Mouse (Mus musculus): ENCODE data around the gene Nucb1. TPM values are rescaled to one million over a fixed set of nuclear protein-coding genes. Genes with fewer than 3 reads are reported as not detected.

Gene Nucb1
- total RNA-seq, 2 experiments from 2014 or later: 59.1 to 199 TPM

GRCm38 (mm10) chr7:45443526-45444420, 66.4 kb downstream of the Nucb1 start:
- ATAC-seq (ENCODE audit: poor library complexity, severe bottlenecking): no peak

Other genes starting within 250 kb of the Nucb1 start
Only the 30 nearest of the 34 such genes appear.
- 3.2 and 4.7 TPM in 2 replicates for gene Trpm4, start 176.6 kb downstream of the Nucb1 start, total RNA-seq (2015)
- gene Trpm4, start 176.6 kb downstream of the Nucb1 start, total RNA-seq (2017): 4.8 and 5.4 TPM in 2 replicates
- not detected in 2 replicates for gene Hrc, start 175.1 kb downstream of the Nucb1 start, total RNA-seq (2015)
- 0.07 TPM in 1 of 2 replicates, not detected in the other for gene Hrc, start 175.1 kb downstream of the Nucb1 start, total RNA-seq (2017)
- gene Ppfia3, start 143.4 kb downstream of the Nucb1 start, total RNA-seq (2015): 0.50 TPM in 1 of 2 replicates, not detected in the other
- not detected in 2 replicates for gene Ppfia3, start 143.4 kb downstream of the Nucb1 start, total RNA-seq (2017)
- gene Lin7b, start 139.8 kb downstream of the Nucb1 start, total RNA-seq (2015): 0.71 TPM in 1 of 2 replicates, not detected in the other
- not detected in 2 replicates for gene Lin7b, start 139.8 kb downstream of the Nucb1 start, total RNA-seq (2017)
- 69.6 and 94.3 TPM in 2 replicates for gene Snrnp70, start 114.7 kb downstream of the Nucb1 start, total RNA-seq (2015)
- 261 and 320 TPM in 2 replicates for gene Snrnp70, start 114.7 kb downstream of the Nucb1 start, total RNA-seq (2017)
- not detected in 2 replicates for gene Kcna7, start 104.8 kb downstream of the Nucb1 start, total RNA-seq (2015)
- not detected in 2 replicates for gene Kcna7, start 104.8 kb downstream of the Nucb1 start, total RNA-seq (2017)
- not detected in 2 replicates for gene Ntf5, start 96.7 kb downstream of the Nucb1 start, total RNA-seq (2015)
- not detected in 2 replicates for gene Ntf5, start 96.7 kb downstream of the Nucb1 start, total RNA-seq (2017)
- not detected in 2 replicates for gene Lhb, start 89.6 kb downstream of the Nucb1 start, total RNA-seq (2015)
- not detected in 2 replicates for gene Lhb, start 89.6 kb downstream of the Nucb1 start, total RNA-seq (2017)
- 9.8 and 10.6 TPM in 2 replicates for gene Gys1, start 75.6 kb downstream of the Nucb1 start, total RNA-seq (2015)
- 7.2 and 8.8 TPM in 2 replicates for gene Gys1, start 75.6 kb downstream of the Nucb1 start, total RNA-seq (2017)
- 48.6 and 51.6 TPM in 2 replicates for gene Ruvbl2, start 72.3 kb downstream of the Nucb1 start, total RNA-seq (2015)
- 52.9 and 60.2 TPM in 2 replicates for gene Ruvbl2, start 72.3 kb downstream of the Nucb1 start, total RNA-seq (2017)
- 2,869 and 3,213 TPM in 2 replicates for gene Ftl1, start 50.5 kb downstream of the Nucb1 start, total RNA-seq (2015)
- 1,589 and 1,786 TPM in 2 replicates for gene Ftl1, start 50.5 kb downstream of the Nucb1 start, total RNA-seq (2017)
- 24.6 and 25.0 TPM in 2 replicates for gene Bax, start 43.5 kb downstream of the Nucb1 start, total RNA-seq (2015)
- gene Bax, start 43.5 kb downstream of the Nucb1 start, total RNA-seq (2017): 31.8 and 37.4 TPM in 2 replicates
- not detected in 2 replicates for gene Tulp2, start 28.5 kb downstream of the Nucb1 start, total RNA-seq (2015)
- gene Tulp2, start 28.5 kb downstream of the Nucb1 start, total RNA-seq (2017): not detected in 2 replicates
- not detected in 2 replicates for gene Gm45808, start 23.6 kb downstream of the Nucb1 start, total RNA-seq (2015)
- gene Gm45808, start 23.6 kb downstream of the Nucb1 start, total RNA-seq (2017): 0.61 TPM in 1 of 2 replicates, not detected in the other
- gene Dhdh, start 21.6 kb downstream of the Nucb1 start, total RNA-seq (2015): 15.5 and 18.3 TPM in 2 replicates
- 14.2 and 16.0 TPM in 2 replicates for gene Dhdh, start 21.6 kb downstream of the Nucb1 start, total RNA-seq (2017)
- gene Ppp1r15a, start 15.9 kb upstream of the Nucb1 start, total RNA-seq (2015): 29.2 and 39.1 TPM in 2 replicates
- 50.0 and 64.7 TPM in 2 replicates for gene Ppp1r15a, start 15.9 kb upstream of the Nucb1 start, total RNA-seq (2017)
- gene Plekha4, start 15.9 kb upstream of the Nucb1 start, total RNA-seq (2015): not detected in 2 replicates
- gene Plekha4, start 15.9 kb upstream of the Nucb1 start, total RNA-seq (2017): 0.24 TPM in 1 of 2 replicates, not detected in the other
- 0.25 TPM in 1 of 2 replicates, not detected in the other for gene Hsd17b14, start 44.5 kb upstream of the Nucb1 start, total RNA-seq (2015)
- not detected in 2 replicates for gene Hsd17b14, start 44.5 kb upstream of the Nucb1 start, total RNA-seq (2017)
- 24.6 and 26.6 TPM in 2 replicates for gene Bcat2, start 59.7 kb upstream of the Nucb1 start, total RNA-seq (2015)
- gene Bcat2, start 59.7 kb upstream of the Nucb1 start, total RNA-seq (2017): 16.7 and 24.1 TPM in 2 replicates
- not detected in 2 replicates for gene Fgf21, start 105.1 kb upstream of the Nucb1 start, total RNA-seq (2015)
- gene Fgf21, start 105.1 kb upstream of the Nucb1 start, total RNA-seq (2017): not detected in 2 replicates
- gene Fut1, start 106.9 kb upstream of the Nucb1 start, total RNA-seq (2015): not detected in 2 replicates
- not detected in 2 replicates for gene Fut1, start 106.9 kb upstream of the Nucb1 start, total RNA-seq (2017)
- gene Izumo1, start 111.4 kb upstream of the Nucb1 start, total RNA-seq (2015): not detected in 2 replicates
- gene Izumo1, start 111.4 kb upstream of the Nucb1 start, total RNA-seq (2017): 0.22 TPM in 1 of 2 replicates, not detected in the other
- gene Rasip1, start 117.1 kb upstream of the Nucb1 start, total RNA-seq (2015): 0.20 TPM in 1 of 2 replicates, not detected in the other
- 0.29 TPM in 1 of 2 replicates, not detected in the other for gene Rasip1, start 117.1 kb upstream of the Nucb1 start, total RNA-seq (2017)
- not detected in 2 replicates for gene Mamstr, start 129.6 kb upstream of the Nucb1 start, total RNA-seq (2015)
- gene Mamstr, start 129.6 kb upstream of the Nucb1 start, total RNA-seq (2017): 0.53 TPM in 1 of 2 replicates, not detected in the other
- gene Fut2, start 156.0 kb upstream of the Nucb1 start, total RNA-seq (2015): not detected in 2 replicates
- not detected in 2 replicates for gene Fut2, start 156.0 kb upstream of the Nucb1 start, total RNA-seq (2017)
- gene Ntn5, start 173.6 kb upstream of the Nucb1 start, total RNA-seq (2015): not detected in 2 replicates
- not detected in 2 replicates for gene Ntn5, start 173.6 kb upstream of the Nucb1 start, total RNA-seq (2017)
- gene Sec1, start 184.0 kb upstream of the Nucb1 start, total RNA-seq (2015): not detected in 2 replicates
- gene Sec1, start 184.0 kb upstream of the Nucb1 start, total RNA-seq (2017): not detected in 2 replicates
- not detected in 2 replicates for gene Car11, start 189.4 kb upstream of the Nucb1 start, total RNA-seq (2015)
- gene Car11, start 189.4 kb upstream of the Nucb1 start, total RNA-seq (2017): not detected in 2 replicates
- 3.3 and 4.1 TPM in 2 replicates for gene Dbp, start 194.7 kb upstream of the Nucb1 start, total RNA-seq (2015)
- gene Dbp, start 194.7 kb upstream of the Nucb1 start, total RNA-seq (2017): 3.9 and 5.9 TPM in 2 replicates
- gene Rpl18, start 205.1 kb upstream of the Nucb1 start, total RNA-seq (2015): 1,249 and 1,272 TPM in 2 replicates
- 1,058 and 1,261 TPM in 2 replicates for gene Rpl18, start 205.1 kb upstream of the Nucb1 start, total RNA-seq (2017)